Mouse (Mus musculus) WW6 (cell line): ENCODE results near the gene Barx2.
"Not testable (repeated sequence)": the region's sequence is repeated elsewhere in the genome, so short reads cannot be mapped to it uniquely, and the experiment has no call there.

ENCODE experiments used
- DNase-seq: peaks from one replicate; pipeline ENCODE4 v3.0.0-alpha.2; 2013; ENCODE audit warnings: low read depth, low spot score

The Barx2 gene

DNA sequence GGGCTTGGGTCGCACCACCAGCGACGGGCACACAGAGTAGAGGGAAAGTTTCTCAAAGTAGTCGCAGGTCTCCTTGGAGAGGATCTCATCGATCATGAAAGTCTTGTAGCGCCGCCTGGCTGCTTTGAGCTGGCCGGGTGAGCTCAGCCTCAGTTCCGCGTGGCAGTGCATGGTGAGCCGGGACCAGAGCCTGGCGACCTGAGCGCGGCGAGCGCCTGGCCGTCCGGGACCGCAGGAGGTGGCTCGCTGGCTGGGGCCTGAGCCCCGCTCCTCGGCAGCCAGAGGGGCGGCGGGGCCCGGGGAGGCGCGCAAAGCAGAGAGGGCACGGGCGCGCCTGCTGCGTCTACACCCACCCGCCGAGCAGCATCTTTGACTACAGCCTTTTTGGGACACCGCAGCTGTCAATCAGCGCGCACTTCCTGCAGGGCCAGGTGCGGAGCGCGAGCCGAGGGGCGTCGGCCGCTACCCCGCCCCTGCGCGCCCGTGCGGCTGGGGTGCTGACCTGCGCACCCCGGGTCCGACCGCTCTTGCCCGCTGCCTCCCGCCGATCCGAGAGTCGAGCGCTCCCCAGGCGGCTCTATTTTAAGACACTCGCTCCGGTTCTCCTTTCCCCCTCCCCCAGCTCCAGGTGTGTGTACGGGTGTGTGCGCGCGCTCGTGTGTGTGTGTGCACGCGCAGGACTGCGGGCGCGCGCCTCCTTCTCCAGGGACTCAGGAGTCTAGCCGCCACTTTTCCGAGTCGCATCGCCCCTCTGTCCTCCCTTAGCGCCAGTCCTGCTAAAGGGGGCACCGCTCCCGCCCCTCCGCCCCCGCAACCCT is at the start of gene Barx2:
Barx2 (minus strand) TSS at position 542 of the 818 bp plus-strand sequence.
- DNase-seq = peak; percentile 59

DNA sequence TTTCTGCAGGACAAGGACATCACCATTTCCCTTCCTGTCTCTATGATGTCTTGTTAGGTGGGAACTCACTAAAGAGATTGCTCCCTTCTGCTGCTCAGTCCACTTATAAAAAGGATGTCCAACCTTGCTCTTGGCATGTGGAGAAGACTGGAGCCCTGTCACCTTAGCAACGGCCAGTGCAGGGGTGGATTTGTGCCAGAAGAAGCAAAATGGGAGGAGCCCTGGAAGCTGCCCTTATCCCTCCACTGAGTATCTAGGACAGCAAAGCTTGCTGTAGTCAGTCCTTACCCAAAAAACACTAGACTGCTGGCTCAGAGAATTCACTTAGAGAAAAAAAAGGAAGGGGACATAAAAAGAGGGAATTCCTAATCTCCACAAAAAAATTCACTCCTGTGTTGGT is 49.0 kb upstream of the Barx2 start:
- no peak for DNase-seq

DNA sequence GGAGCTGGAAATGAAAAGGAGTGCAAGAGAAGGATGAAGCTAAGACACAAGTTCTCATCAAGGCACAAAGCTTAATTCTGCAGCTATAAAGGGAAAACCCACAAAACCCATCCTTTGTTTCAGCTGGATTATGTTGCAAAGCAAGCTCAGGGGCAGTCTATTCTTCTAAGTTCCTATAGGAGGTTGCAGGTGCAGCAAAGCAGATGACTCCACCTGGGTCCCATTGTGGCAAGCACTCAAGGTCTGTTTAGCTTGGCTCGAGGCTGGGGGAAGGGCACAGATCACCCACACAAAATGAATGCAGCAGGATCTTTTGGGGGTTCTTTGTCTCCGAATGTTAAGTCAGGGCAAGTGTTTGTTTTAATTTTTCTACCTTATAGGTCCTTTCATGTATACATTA is 47.2 kb upstream of the Barx2 start:
- no peak for DNase-seq

DNA sequence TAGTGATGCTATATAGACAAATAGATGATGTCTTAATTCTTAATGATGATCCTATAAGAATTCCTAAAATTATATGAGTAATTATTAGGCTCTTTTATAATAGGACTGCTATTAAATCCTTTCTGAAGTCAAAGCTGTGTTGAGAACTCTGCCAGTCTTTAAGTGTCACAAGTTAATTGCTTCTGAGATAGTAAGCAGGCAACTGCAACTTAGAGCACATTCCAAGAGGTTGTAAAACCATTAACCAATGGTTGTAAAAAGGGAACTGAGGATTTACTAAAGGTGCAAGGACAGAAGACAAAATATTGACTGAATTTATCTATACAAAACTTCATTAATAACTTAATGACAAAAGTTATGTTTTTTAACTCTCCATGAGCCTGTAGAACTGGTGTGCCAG is 44.9 kb upstream of the Barx2 start:
- no peak for DNase-seq

DNA sequence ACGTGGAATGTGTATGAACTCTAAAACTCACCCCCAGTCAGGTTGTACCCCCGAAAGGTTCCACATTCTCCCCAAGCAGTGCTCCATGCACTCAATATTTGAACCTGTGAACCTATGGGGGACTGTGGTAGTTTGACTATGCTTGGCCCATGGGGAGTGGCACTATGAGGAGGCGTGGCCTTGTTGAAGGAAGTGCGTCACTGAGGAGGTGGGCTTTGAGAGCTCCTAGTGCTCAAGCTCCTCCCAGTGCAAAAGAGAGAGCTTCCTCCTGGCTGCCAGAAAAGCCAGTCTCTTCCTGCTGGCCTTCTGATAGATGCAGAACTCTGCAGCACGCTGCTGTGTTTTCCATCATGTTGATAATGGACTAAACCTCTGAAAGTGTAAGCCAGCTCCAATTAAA is 37.2 kb upstream of the Barx2 start:
- no peak for DNase-seq

DNA sequence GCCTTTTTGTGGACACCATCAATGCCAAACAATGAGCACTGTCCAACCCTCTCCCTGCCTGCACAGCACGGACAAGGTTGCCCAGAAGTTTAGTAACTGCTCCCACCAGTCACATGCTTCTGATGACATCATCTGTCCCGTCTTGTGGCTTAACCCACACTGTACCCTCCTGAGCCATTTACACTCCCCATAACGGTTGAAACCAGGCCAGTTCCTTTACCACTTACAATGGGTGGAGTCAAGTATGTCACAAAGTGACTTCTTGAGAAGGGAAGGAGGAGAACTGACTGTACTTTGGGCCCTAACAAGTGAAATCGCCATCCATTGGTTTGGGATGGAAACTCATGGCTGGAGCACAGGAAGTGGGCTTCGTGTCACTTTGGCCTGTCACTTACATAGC is 35.8 kb upstream of the Barx2 start:
- DNase-seq = no peak

DNA sequence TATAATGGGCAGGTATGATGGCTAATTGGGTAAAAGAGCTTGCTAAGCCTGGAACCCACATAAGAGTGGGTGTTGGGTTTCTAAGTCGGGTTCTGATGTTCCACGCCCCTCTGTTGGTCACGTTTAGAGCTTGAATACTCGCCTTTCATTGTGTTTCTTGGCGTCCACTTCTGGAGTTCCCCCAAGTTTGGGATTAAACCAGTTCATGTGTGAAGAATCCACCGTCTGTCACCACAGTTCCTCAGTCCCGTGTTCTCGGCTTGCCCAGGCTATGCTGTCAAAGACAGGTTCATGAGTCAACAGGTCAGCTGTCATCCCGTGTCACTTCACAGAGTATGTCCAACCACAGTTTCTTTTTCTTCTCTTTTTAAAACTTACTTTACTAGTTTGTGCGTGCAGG is 33.8 kb upstream of the Barx2 start:
- no peak for DNase-seq

DNA sequence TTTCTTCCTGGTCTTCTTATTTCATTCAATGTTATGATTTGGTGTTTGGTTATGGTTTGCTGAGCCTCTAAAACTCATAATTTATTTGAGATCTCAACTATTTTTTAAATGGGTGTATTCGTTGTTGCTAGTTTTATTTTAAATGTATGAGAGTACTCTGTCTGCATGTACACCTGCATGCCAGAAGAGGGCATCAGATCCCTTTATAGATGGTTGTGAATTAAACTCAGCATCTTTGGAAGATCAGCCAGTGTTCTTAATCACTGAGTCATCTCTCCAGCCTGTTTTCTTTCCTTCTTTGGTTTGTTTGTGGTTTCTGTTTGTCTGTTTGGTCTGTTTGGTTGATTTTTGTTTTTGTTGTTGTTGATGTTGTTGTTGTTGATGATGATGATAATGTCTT is 29.1 kb upstream of the Barx2 start:
- no peak for DNase-seq

DNA sequence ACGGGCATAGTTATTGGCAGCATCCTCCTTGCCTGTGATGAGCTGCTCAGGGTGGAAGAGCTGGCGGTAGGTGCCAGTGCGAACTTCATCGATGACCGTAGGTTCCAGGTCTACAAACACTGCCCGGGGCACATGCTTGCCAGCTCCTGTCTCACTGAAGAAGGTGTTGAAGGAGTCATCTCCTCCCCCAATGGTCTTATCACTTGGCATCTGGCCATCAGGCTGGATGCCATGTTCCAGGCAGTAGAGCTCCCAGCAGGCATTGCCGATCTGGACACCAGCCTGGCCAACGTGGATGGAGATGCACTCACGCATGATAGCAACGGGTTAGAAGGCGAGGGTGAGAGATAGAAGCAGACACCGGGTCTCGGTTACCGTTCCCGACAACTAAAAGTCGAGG is 23.2 kb upstream of the Barx2 start:
- DNase-seq = not testable (repeated sequence)

DNA sequence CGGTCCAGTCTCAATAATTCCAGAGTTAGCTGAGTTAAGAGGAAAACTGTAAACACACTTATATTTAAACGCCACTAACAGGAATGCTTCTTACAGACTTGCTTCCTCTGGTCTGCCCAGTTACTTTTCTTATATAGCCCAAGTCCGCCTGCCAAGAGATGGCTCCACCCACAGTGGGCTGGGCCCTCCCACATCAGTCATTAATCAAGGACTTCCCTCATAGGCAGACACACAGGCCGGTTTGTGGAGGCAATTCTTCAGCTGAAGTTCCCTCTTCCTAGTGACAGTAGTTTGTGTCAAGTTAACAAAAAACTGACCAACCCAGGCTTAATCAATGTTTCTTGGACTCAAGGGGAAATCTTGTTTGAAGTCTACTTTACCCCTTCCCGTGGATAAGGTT is 18.4 kb upstream of the Barx2 start:
- DNase-seq = no peak

DNA sequence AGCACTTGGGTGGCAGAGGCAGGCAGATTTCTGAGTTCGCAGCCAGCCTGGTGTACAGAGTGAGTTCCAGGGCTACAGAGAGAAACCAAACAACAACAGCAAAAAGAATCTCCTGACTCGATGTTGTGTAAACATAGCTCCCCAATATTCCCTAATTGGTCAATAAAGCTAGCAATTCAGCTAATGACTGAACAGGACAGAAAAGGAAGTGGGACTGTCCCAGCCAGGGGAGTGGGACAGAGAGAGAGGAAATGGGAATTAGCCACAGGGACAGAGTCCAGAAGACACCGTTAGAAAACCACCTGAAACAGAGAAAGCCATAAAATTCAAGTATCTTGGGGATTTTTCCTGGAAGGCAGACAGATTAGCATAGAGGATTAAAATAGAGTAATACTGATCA is 18.0 kb upstream of the Barx2 start:
- DNase-seq = no peak

DNA sequence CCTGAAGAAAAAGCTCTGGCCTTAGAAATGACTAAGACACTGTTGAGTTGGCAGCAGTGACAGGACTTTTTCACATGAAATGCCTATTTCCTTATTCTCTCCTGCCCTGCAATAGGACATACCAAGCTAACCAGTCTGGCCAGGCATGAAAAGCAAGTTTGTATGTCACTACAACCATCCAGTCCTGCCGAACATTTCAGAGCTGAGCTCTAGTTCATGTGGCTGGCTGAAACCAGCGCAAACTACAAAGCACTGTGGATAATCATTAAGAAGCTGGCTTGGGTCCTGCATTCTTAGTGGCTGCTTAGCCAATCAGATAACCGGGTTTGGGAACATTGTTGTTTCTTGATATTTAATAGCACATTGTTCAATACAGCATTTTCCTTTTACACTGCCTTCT is 13.5 kb upstream of the Barx2 start:
- no peak for DNase-seq

DNA sequence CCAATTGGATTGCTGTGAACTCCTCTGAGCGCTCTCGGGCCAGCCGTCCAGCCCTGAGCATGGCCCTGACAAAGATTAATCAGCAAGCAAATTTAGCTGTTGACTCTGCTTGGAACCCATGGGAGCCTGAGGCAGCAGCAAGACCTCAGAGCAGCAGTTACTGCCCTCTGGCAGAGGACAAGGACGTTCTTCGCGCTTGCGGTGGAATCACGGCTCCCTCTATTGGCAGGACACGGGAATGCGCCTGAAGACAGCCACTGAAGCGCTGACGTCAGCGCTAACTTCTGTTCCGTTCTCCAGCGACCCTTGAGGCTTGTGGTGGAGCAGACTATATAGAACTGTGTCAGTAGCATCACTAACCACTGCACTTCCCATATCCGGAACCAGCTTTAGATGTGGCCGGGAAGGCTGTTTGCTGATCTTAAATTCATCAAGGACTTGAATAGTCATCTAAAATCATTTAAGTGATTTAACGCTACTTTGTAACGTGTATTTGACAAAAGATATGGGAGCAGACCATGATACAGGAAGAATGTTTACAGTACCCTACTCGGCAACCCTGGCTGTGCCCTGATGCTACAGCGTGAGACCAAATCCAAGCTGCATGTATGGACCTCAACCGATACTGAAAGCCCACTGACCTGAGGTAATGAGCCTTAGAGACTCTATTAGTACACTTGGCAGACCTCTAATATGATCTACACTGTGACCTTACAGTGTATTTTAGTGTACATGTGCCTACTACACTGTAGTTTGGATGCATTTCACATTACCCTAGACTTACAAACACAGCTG is 12.8 kb upstream of the Barx2 start:
- DNase-seq = peak; percentile 79

DNA sequence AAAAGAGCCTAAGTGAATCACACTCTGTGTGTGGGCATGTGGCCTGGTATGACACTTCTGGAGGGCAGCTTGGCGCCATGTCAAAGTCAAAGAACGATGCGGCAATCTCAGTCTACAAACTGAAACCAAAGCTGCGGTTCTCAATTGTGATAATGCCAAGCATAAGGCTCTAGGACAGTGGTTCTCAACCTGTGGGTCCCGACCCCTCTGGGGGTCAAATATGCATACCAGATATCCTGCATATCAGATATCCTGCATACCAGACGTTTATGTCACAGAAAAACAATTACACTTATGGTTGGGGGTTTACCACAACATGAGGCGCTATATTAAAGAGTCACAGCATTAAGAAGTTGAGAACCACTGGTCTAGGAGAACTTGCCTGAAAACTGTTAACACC is 10.3 kb upstream of the Barx2 start:
- DNase-seq = no peak

DNA sequence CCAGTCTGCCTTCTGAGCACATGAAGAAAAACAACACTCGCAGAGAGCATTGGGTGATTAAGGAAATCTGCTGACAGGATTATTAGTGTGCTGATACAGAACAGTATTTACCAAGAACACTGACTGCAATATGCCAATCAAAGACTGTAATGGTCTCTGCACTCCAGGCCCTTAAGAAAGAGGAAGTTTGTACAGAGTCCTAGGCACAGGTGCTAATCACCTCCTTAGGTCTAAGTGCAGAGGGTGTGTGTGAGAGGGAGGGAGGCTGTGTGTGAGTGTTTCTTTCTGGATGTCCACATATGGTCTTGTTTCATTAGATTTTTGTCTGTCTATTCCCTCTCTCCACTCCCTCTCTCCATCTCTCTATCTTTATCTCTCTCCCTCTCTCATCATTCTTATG is 6.5 kb upstream of the Barx2 start:
- DNase-seq = no peak

DNA sequence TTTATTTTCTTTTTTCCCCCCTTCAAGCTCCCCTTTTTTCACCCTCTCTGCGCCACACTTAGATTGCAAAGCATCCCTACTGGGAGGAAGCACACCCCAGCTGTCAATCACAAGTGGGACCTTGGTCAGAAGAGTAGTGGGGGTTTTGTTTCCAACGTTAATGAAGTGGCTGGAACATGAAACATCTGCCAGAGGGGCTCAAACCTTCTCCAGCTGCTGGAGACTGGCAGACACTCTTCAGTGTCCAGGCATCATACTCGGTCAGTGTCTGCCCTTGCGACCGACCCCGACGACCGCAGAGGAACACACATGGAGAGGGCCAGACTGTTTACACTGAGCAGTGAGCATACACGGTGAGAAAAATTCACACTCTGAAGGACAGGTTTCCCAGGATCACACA is 3.2 kb upstream of the Barx2 start:
- DNase-seq = no peak

DNA sequence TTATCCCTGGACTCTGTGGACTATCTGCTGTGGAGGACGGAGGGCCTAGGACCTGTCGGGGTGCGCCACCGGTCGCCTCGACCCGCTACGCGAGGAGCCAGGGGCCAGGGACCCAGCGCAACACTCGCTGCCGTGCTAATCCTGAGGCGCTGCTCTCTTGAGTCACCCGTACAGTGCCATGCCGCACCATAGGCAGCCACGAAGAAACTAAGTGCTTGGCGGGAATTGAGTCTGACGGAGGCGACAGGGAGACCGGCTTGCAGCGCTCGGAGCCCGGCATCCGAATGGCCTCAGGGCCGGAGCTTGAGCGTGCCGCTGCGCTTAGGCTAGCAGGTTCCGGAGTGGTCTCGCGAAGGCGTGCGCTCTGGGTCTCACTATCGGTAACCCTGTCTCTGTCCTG is 1.6 kb upstream of the Barx2 start:
- no peak for DNase-seq

DNA sequence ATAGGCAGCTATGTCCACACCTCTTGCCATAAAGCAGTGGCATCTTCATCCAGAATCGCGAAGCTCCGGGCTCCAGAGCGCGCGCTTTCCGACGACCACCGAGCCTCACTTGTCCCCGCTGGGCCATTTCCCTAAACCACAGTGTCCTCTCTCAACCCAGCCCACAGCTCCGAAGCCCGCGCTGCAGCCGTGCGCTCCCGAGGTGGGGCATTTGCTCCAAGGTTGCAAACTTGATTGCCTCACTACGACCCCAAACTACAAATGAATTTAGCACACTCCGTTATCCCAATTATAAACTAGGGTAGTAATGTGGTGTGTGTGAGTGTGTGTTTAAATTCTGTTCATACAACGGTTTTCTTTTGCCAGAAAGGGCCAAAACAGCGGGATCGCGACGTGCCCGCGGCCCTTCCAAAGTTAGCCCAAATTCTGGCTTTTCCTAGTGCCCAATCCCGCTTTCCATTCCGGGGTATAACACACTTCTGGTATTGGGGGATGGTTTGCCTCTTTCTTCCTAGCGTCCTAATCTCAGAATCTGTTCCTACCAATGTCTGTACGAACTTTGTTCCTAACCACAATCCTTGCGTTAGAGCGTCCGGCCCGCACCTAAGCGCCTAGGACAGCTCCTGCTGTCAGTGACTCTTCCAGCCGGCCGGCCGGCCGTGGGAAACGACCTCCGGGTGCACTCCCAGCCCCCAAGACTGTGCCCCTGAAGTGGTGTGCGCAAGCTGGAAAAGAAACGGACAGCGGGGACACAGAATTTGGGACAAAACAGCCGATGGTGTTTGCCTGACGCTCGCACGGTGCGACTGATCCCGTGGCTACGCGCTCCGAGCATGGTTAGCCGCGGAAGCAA is 703 bp upstream of the Barx2 start:
- DNase-seq = no peak

DNA sequence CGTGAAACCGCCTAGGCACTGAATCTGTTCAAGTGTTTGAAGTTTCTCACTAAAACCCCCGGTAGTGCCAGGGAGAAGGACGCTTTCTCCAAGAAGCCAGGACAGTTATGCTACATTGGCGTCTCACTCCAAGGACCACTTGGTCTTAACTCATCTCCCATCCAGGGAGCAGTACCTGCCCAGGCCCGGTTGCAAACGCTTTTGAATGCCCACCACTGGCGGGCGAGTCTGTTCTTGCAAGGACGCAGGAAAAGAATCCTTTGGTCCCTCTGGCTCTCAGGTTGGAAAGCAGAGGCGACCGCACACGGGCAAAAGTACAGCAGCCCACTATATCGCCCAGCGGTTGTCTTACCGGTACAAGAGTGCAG is 725 bp downstream of the Barx2 start:
- DNase-seq = no peak

DNA sequence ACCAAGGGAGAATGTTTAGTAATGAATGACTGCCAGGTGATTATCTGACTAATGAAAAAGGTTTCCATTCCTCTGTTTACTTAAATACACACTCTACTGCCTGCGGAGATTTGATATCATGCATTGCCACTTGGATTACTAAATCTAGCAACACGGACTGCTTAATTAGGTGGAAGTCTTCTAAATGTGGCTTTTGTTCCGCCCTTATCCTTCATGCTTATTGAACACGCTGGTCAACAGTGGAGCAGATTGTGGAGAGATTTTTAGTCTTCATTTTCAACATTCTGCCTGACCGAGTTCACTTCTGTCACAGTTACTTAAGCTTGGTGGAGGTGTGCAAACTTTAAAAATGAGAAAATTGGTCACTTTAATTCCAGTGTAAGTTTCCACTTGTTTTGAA is 3.0 kb downstream of the Barx2 start:
- no peak for DNase-seq

DNA sequence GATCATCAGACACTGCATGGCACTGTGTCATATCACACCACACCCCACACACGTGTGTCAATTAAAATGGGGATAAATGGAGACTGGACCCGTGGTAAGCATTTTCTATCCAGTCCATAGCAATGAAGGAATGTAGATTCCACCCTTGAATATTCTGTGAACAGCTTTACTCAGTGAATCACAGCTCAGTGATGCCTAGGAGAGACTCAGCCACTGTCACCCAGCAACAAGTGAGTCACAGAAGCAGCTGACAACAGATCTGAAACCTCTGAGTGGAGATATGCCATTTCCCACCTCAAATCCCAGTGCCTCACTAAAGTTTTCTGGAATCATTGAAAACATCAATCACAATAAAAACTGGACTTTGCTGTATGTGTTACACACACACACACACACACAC is 11.5 kb downstream of the Barx2 start:
- no peak for DNase-seq

DNA sequence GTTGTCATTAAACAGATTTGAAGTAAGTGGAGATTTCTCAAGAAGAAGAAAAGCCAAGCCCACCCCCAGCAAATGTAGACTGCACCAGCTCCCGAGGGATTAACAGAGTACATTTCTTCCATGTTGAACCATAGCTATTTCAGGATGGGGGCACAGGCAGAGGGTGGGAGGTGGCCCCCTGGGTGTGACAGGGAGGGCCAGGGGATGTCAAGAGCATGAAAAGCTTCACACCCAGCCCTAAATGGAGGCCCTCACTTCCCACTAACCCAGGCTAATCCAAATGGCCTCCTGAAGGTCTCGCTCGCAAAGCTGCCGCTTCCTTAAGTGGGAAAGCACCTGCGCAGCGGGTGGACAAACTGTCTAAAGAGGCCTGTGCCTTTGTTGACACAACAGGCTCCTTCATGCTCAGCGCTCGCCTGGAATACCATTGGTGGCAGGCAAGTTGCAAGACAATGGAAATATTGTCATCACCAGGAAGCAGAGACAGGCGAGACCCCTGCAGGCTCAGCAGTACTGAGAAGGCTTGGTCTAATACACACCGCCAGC is 18.4 kb downstream of the Barx2 start:
- no peak for DNase-seq
